Mouse (Mus musculus): ENCODE results near the gene Cited4. TPM values are rescaled to one million over a fixed set of nuclear protein-coding genes. Genes with fewer than 3 reads are reported as not detected.

Gene Cited4
- total RNA-seq (2017) = 0.74 TPM in 1 of 2 replicates, not detected in the other

GRCm38 (mm10) chr4:120666358-120667024 is at the start of gene Cited4:
TSS of gene Cited4 (plus strand) at chr4:120666572.
- peak; percentile 75 for ATAC-seq (ENCODE audit: extremely low read depth, insufficient number of reproducible peaks, low FRiP score, poor library complexity, severe bottlenecking)

- no peak for ATAC-seq (ENCODE audit: extremely low read depth, insufficient number of reproducible peaks, low FRiP score, poor library complexity, severe bottlenecking)
Observed at GRCm38 (mm10) chr4:120627728-120628127, 38.6 kb upstream of the Cited4 start.

GRCm38 (mm10) chr4:120630218-120630931 is 36.0 kb upstream of the Cited4 start:
- no peak for ATAC-seq (ENCODE audit: extremely low read depth, insufficient number of reproducible peaks, low FRiP score, poor library complexity, severe bottlenecking)

- no peak for ATAC-seq (ENCODE audit: extremely low read depth, insufficient number of reproducible peaks, low FRiP score, poor library complexity, severe bottlenecking)
Observed at GRCm38 (mm10) chr4:120631828-120632227, 34.5 kb upstream of the Cited4 start.

GRCm38 (mm10) chr4:120635351-120635750 is 31.0 kb upstream of the Cited4 start:
- no peak for ATAC-seq (ENCODE audit: extremely low read depth, insufficient number of reproducible peaks, low FRiP score, poor library complexity, severe bottlenecking)

GRCm38 (mm10) chr4:120641946-120642345 is 24.4 kb upstream of the Cited4 start:
- no peak for ATAC-seq (ENCODE audit: extremely low read depth, insufficient number of reproducible peaks, low FRiP score, poor library complexity, severe bottlenecking)

- ATAC-seq (ENCODE audit: extremely low read depth, insufficient number of reproducible peaks, low FRiP score, poor library complexity, severe bottlenecking) = no peak
Observed at GRCm38 (mm10) chr4:120643899-120644298, 22.5 kb upstream of the Cited4 start.

GRCm38 (mm10) chr4:120649369-120650207 is 16.8 kb upstream of the Cited4 start:
- no peak for ATAC-seq (ENCODE audit: extremely low read depth, insufficient number of reproducible peaks, low FRiP score, poor library complexity, severe bottlenecking)

DNA sequence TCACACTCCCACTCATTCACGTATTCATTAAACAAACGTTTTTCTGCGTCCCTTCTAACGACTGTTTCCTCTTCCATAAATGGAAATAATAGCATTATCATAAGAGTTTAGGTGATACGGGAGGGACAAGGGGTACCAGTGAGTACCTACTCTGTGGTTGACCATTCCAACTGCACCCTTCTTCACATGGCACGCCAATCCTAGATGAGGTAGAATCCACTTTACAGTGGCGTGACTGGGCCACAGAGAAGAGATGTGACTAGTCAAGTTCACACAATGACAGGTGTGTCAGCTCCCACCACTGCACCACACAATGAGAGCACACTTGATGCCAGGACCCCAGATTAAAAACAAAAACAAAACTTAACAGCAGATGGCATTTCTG is 16.2 kb upstream of the Cited4 start:
- no peak for ATAC-seq (ENCODE audit: extremely low read depth, insufficient number of reproducible peaks, low FRiP score, poor library complexity, severe bottlenecking)

DNA sequence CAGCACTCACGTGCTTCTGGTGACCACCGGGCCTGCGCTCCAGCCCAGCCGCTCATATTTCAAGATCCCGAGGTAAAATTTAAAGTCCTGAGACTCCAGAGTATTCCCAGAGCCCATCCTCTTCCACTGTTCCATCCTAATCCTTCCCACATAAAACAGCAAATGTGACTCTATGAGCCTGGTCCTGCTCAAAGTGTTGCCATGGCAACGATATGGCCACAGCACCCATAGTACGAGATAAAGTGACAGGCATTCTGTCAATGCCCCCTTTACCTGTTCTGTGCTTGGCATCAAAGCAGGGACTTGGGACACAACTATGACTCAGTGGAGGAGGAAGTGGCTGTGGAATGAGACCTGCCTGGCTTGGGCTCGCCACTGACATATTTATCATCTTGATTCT is 10.5 kb upstream of the Cited4 start:
- no peak for ATAC-seq (ENCODE audit: extremely low read depth, insufficient number of reproducible peaks, low FRiP score, poor library complexity, severe bottlenecking)

DNA sequence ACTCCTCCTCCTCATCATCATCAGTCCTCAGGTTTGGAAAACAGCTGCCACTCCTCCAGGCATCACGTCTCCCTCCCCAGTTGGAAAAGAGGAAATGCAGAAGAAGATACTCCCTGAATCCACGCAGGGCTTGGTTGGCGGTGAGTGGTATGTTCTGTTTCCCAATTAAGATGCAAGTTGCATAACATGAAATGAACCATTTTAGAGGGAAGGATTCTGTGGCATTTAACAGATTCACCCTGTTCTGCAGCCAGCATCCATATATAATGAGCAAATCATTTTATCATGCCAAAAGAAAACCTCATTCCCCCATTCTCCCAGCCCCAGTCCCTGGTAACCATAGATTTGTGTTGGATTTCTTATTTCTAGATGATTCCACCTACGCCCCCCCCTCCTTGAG is 5.9 kb upstream of the Cited4 start:
- ATAC-seq (ENCODE audit: extremely low read depth, insufficient number of reproducible peaks, low FRiP score, poor library complexity, severe bottlenecking) = no peak

GRCm38 (mm10) chr4:120664601-120665000 is 1.8 kb upstream of the Cited4 start:
- no peak for ATAC-seq (ENCODE audit: extremely low read depth, insufficient number of reproducible peaks, low FRiP score, poor library complexity, severe bottlenecking)

GRCm38 (mm10) chr4:120665144-120665700 is 1.1 kb upstream of the Cited4 start:
- ATAC-seq (ENCODE audit: extremely low read depth, insufficient number of reproducible peaks, low FRiP score, poor library complexity, severe bottlenecking) = no peak

- no peak for ATAC-seq (ENCODE audit: extremely low read depth, insufficient number of reproducible peaks, low FRiP score, poor library complexity, severe bottlenecking)
Observed at GRCm38 (mm10) chr4:120665782-120666181, 590 bp upstream of the Cited4 start.

- ATAC-seq (ENCODE audit: extremely low read depth, insufficient number of reproducible peaks, low FRiP score, poor library complexity, severe bottlenecking) = no peak
Observed at GRCm38 (mm10) chr4:120667045-120667501, 701 bp downstream of the Cited4 start.

DNA sequence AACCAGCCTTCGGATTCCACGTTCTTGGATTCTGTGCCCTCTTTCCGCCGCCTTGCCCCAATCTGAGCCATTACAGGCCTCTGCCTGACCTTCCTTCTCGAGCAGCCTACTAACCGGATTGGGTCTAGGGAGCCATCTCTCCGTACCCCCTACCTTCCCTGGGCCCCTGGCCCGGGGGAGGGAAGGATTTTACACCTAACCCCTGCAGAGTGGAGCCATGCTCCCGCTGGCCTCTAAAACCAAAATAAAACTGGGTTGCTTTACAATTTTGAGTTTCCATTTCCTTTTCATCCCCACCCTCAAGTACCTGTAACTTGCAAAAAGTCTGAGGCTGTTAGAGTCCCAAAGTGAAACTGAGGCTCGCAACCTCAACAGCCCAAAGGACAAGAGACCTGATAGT is 1.2 kb downstream of the Cited4 start:
- no peak for ATAC-seq (ENCODE audit: extremely low read depth, insufficient number of reproducible peaks, low FRiP score, poor library complexity, severe bottlenecking)

DNA sequence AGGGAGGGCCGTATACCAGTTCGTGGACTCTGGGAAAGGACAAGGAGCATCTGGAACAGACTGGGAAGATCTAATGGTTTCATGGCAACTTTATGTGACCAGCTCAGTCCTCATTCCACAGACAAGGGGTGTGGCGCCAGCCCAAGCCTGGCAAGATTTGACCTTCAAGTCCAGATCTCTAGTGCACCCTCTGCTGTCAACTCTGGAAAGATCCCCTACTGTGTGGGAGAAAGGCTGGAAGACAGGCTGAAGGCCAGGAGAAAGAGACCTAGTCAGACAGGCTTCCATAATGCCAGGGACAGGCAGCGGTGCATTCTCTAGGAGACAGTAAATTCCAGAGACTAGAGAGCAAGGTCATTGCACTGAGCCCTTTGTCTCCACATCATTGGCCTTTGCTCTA is 2.2 kb downstream of the Cited4 start:
- ATAC-seq (ENCODE audit: extremely low read depth, insufficient number of reproducible peaks, low FRiP score, poor library complexity, severe bottlenecking) = no peak

DNA sequence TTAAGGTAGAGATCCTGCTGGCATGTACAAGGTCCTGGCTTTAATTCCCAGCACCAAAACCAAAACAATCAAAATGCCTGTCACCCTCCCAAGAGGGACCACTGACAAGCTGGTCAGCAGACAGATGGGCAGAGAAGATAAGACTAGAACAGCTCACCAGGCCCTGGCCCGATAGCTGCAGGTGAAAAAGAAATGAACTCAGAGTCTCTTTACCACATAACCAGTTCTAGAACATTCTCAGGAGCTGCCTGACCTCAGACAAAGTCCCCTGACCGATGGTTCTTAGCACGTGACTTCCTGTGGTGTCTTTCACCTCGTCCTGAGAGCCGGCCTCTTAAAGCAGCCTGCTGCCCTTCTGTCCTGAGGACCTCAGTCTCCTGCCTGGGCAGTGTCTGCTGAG is 3.2 kb downstream of the Cited4 start:
- no peak for ATAC-seq (ENCODE audit: extremely low read depth, insufficient number of reproducible peaks, low FRiP score, poor library complexity, severe bottlenecking)

DNA sequence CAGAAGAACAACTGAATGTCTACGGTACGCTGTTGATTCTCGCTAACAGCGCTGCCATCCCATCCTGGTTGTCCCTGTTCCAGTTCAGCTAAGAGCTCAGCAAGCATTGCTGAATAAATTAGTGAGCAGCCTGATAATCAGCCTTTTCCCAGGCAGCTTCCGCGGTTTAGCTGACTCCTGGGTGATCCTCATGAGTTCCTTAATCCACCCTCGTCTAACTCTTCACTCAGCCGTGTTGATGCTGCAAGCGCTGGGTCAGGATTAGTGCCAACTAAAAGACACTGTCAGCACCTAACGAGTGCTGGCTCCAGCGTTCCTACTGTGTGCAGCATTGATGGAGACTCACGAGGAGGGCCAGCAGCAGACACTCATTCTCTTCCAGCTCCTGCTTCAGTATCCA is 4.7 kb downstream of the Cited4 start:
- ATAC-seq (ENCODE audit: extremely low read depth, insufficient number of reproducible peaks, low FRiP score, poor library complexity, severe bottlenecking) = no peak

All from neutrophil, adult 5-6 weeks (primary cell).